8 mouse cellular contexts compared by ENCODE assay signal in genomic region chr1:52817813-52818147, GRCm38 (mm10). TPM values are rescaled to one million over a fixed set of nuclear protein-coding genes. Genes with fewer than 3 reads are reported as not detected.
DNase-seq lines count a peak whose midpoint lies in the region; ATAC-seq and TF ChIP-seq lines count a peak whose summit lies in the region.

No protein-coding gene starts in this region.

- H3K9me3 ChIP-seq in heart, embryonic 14.5 days (ENCODE audit: control insufficient read depth, low read length), result no peaks in the 10 kb centered on the region
- H3K9me3 ChIP-seq in ES-E14 (ENCODE audit: control insufficient read depth, insufficient read depth, low read depth, low read length), result no peaks in the 10 kb centered on the region
- no peaks in the 10 kb centered on the region for H3K9me3 ChIP-seq in hindbrain, embryonic 11.5 days (ENCODE audit: control insufficient read depth, low read length)
- no peaks in the 10 kb centered on the region for H3K9me3 ChIP-seq in midbrain, embryonic 11.5 days (ENCODE audit: control insufficient read depth, low read length)

- H3K4me3 ChIP-seq in heart, embryonic 14.5 days (ENCODE audit: control insufficient read depth in 1 of 2, insufficient read depth in 1 of 2, low read depth in 1 of 2, low read length in 2 of 2), result peak overlapping the region; percentile 70 to 88
- H3K4me3 ChIP-seq in ES-E14 (ENCODE audit: insufficient read depth in 1 of 2, low read depth in 1 of 2, low read length in 2 of 2, poor library complexity in 1 of 2, severe bottlenecking in 1 of 2), result peak overlapping the region; percentile 64 to 72; a peak in 3 of 4 replicates
- peak overlapping the region; percentile 63 for H3K4me3 ChIP-seq in hindbrain, embryonic 11.5 days (ENCODE audit: low read depth, low read length)
- peak overlapping the region; percentile 44 for H3K4me3 ChIP-seq in midbrain, embryonic 11.5 days (ENCODE audit: low read depth, low read length)

- peaks cover 2 to 8% of the 10 kb centered on the region in 2 experiments; a peak in 3 of 4 replicates for H3K4me1 ChIP-seq in heart, embryonic 14.5 days (ENCODE audit: control insufficient read depth in 2 of 2, insufficient read depth in 2 of 2, low read length in 2 of 2)
- peaks cover 0 to 3% of the 10 kb centered on the region in 2 experiments; a peak in 1 of 4 replicates for H3K4me1 ChIP-seq in ES-E14 (ENCODE audit: control insufficient read depth in 2 of 2, insufficient read depth in 2 of 2, low read length in 2 of 2, poor library complexity in 1 of 2)
- H3K4me1 ChIP-seq in hindbrain, embryonic 11.5 days (replicated peaks; ENCODE audit: control insufficient read depth, insufficient read depth, low read length), result no peaks in the 10 kb centered on the region; the same call in 1 of the 2 replicates
- H3K4me1 ChIP-seq in midbrain, embryonic 11.5 days (ENCODE audit: control insufficient read depth, insufficient read depth, low read length), result peaks cover 3% of the 10 kb centered on the region; the same call in 1 of the 2 replicates

- ATAC-seq in heart, embryonic 14.5 days (ENCODE audit: insufficient number of reproducible peaks, insufficient read depth, low FRiP score, low read depth), result no peak
- no peak for ATAC-seq in hindbrain, embryonic 11.5 days (ENCODE audit: low FRiP score)
- peak; percentile 6; the same call in 1 of the 2 replicates for ATAC-seq in midbrain, embryonic 11.5 days (ENCODE audit: low FRiP score)

- peak overlapping the region; percentile 89 for H3K9ac ChIP-seq in heart, embryonic 14.5 days (ENCODE audit: low read length)
- peak overlapping the region; percentile 60 for H3K9ac ChIP-seq in ES-E14 (ENCODE audit: insufficient read depth, low read depth, low read length, poor library complexity, severe bottlenecking)
- H3K9ac ChIP-seq in hindbrain, embryonic 11.5 days (ENCODE audit: low read depth, low read length), result peak overlapping the region; percentile 85
- peak overlapping the region; percentile 64 for H3K9ac ChIP-seq in midbrain, embryonic 11.5 days (ENCODE audit: low read length)

- peak overlapping the region in 1 of 2 experiments; percentile 78; a peak in 2 of 4 replicates for H3K27ac ChIP-seq in heart, embryonic 14.5 days (replicated peaks in 1 of 2; ENCODE audit: control insufficient read depth in 1 of 2, insufficient read depth in 1 of 2, low read depth in 2 of 2, low read length in 2 of 2)
- no peak overlapping the region for H3K27ac ChIP-seq in ES-E14 (ENCODE audit: insufficient read depth, low read depth, low read length, poor library complexity, severe bottlenecking)
- no peak overlapping the region for H3K27ac ChIP-seq in hindbrain, embryonic 11.5 days (ENCODE audit: low read depth, low read length)
- no peak overlapping the region for H3K27ac ChIP-seq in midbrain, embryonic 11.5 days (ENCODE audit: low read depth, low read length)

- intact Hi-C loops in left cerebral cortex, postnatal 36 days (cut with DNase I), result no loop called here

- no peak for DNase-seq in heart, adult 18-20 months
- DNase-seq in ES-E14 (ENCODE audit: low read depth, low spot score), result no peak
- no peak for DNase-seq in hindbrain, embryonic 11.5 days (ENCODE audit: low spot score)
- DNase-seq in midbrain, embryonic 11.5 days (ENCODE audit: low spot score, missing footprints), result no peak
- DNase-seq in adrenal gland, postnatal 4 days (ENCODE audit: low spot score in 2 of 2), result no peak
- no peak for DNase-seq in ovary, postnatal 14 days (ENCODE audit: low spot score)
- DNase-seq in left cerebral cortex, postnatal 36 days (ENCODE audit: low spot score in 2 of 2), result no peak

- peaks cover 5% of the 10 kb centered on the region; the same call in 1 of the 2 replicates for H3K36me3 ChIP-seq in heart, embryonic 14.5 days (ENCODE audit: control insufficient read depth, insufficient read depth, low read length)
- H3K36me3 ChIP-seq in ES-E14 (ENCODE audit: control insufficient read depth, insufficient read depth, low read length, poor library complexity, severe bottlenecking), result no peaks in the 10 kb centered on the region; the same call in 1 of the 2 replicates
- H3K36me3 ChIP-seq in hindbrain, embryonic 11.5 days (ENCODE audit: control insufficient read depth, insufficient read depth, low read length), result no peaks in the 10 kb centered on the region
- no peaks in the 10 kb centered on the region for H3K36me3 ChIP-seq in midbrain, embryonic 11.5 days (ENCODE audit: control insufficient read depth, insufficient read depth, low read length)

- in situ Hi-C loops in ES-E14 (cut with MboI; ENCODE audit: low sequenced_read_pairs in 2 of 2, unreplicated experiment in 2 of 2), result no loop called here

- no peaks in the 10 kb centered on the region for H3K27me3 ChIP-seq in heart, embryonic 14.5 days (ENCODE audit: control insufficient read depth, insufficient read depth, low read length)
- H3K27me3 ChIP-seq in hindbrain, embryonic 11.5 days (ENCODE audit: control insufficient read depth, insufficient read depth, low read length), result no peaks in the 10 kb centered on the region
- H3K27me3 ChIP-seq in midbrain, embryonic 11.5 days (ENCODE audit: control insufficient read depth, insufficient read depth, low read length), result no peaks in the 10 kb centered on the region

- WGBS in heart, embryonic 14.5 days, result 11% methylated on average over 5 of the region's 7 CpGs
- WGBS in hindbrain, embryonic 11.5 days, result 1% methylated on average over 7 of the region's 7 CpGs
- WGBS in midbrain, embryonic 11.5 days, result 6% methylated on average over 7 of the region's 7 CpGs

- H3K4me2 ChIP-seq in heart, embryonic 14.5 days (ENCODE audit: low read length), result peak overlapping the region; percentile 77
- H3K4me2 ChIP-seq in hindbrain, embryonic 11.5 days (replicated peaks; ENCODE audit: low read depth, low read length), result peak overlapping the region; percentile 95
- H3K4me2 ChIP-seq in midbrain, embryonic 11.5 days, result peak overlapping the region; percentile 57

TF ChIP-seq in ES-E14, 5 proteins besides CTCF, POLR2A, EP300 and RAD21:
- TF ChIP-seq ZC3H11A (IDR thresholded peaks at IDR 0.05; ENCODE audit: borderline replicate concordance, low read depth, low read length), result no peak
- TF ChIP-seq HCFC1 (IDR thresholded peaks at IDR 0.05; ENCODE audit: borderline replicate concordance, insufficient read depth, low read length), result no peak
- no peak for TF ChIP-seq ZNF384 (IDR thresholded peaks at IDR 0.05; ENCODE audit: low read depth, low read length)
- no peak for TF ChIP-seq MAFK (IDR thresholded peaks at IDR 0.05; ENCODE audit: insufficient read depth, low read depth, low read length)
- TF ChIP-seq CHD2 (IDR thresholded peaks at IDR 0.05; ENCODE audit: low read depth, low read length), result no peak
TF ChIP-seq in ES-E14: peak in this region for 0.

RNA-seq across cellular contexts. Expression of gene Inpp1, which starts 0.3 kb away (rescaled TPM):
- polyA plus RNA-seq in heart, embryonic 14.5 days (2014; fragmentation: Nextera tagmentation; extraction: Ambion mirVana), result 13.7 and 14.4 TPM in 2 replicates
- total RNA-seq in heart, adult 18-20 months (2021), result 10 to 100 TPM; 16.3 to 16.8 TPM
- total RNA-seq in ES-E14 (2012; rRNA removed), result 4.7 and 5.1 TPM in 2 replicates
- polyA plus RNA-seq in hindbrain, embryonic 11.5 days (2014; fragmentation: Nextera tagmentation; extraction: Ambion mirVana), result 12.4 and 12.9 TPM in 2 replicates
- polyA plus RNA-seq in midbrain, embryonic 11.5 days (2014; fragmentation: Nextera tagmentation; extraction: Ambion mirVana), result 9.8 and 11.6 TPM in 2 replicates
- 10 to 100 TPM; 26.1 to 26.3 TPM for total RNA-seq in adrenal gland, postnatal 4 days (2021)
- 10 to 100 TPM; 34.9 to 37.3 TPM for total RNA-seq in left cerebral cortex, postnatal 36 days (2021)

RNA-seq across cellular contexts. Expression of gene Hibch, which starts 26.9 kb away (rescaled TPM):
- 31.9 and 33.0 TPM in 2 replicates for polyA plus RNA-seq in heart, embryonic 14.5 days (2014; fragmentation: Nextera tagmentation; extraction: Ambion mirVana)
- total RNA-seq in heart, adult 18-20 months (2021), result 10 to 100 TPM; 86.2 to 91.2 TPM
- total RNA-seq in ES-E14 (2012; rRNA removed), result 11.4 and 12.9 TPM in 2 replicates
- 31.0 and 32.7 TPM in 2 replicates for polyA plus RNA-seq in hindbrain, embryonic 11.5 days (2014; fragmentation: Nextera tagmentation; extraction: Ambion mirVana)
- polyA plus RNA-seq in midbrain, embryonic 11.5 days (2014; fragmentation: Nextera tagmentation; extraction: Ambion mirVana), result 29.2 and 34.3 TPM in 2 replicates
- total RNA-seq in adrenal gland, postnatal 4 days (2021), result 10 to 100 TPM; 46.3 to 53.0 TPM
- total RNA-seq in left cerebral cortex, postnatal 36 days (2021), result 10 to 100 TPM; 15.3 to 15.7 TPM
